Mouse (Mus musculus) spleen, postnatal 10 days (tissue): ENCODE data around the gene Serpina3m.
"Not testable (repeated sequence)": the region's sequence is repeated elsewhere in the genome, so short reads cannot be mapped to it uniquely, and the experiment has no call there.

Source experiments
- DNase-seq, 2 experiments: peaks; one replicate each; pipeline ENCODE4 v3.0.0; 2021 to 2022; ENCODE audit warnings: low spot score in 2 of 2

The Serpina3m gene

DNA sequence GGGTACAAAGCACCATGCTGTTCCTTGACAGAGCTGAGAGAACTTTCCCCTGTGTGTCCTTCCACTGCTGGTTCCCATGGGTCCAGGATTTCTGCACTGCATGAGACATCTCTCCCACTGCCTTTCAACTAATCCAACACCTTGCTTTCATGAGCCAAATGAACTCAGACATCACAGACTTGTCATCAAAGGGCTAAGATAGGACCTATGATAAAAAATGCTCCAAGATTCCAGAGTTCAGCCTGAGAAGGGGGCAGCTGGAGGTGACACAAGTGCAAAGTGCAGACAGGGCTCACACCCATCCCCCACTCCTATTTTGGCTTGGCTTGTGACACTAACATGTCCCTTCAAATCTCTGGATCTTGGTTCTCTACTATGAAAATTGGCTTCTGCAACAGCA is 50.2 kb downstream of the Serpina3m start:
- DNase-seq, result no peak

GRCm38 (mm10) chr12:104391057-104391456 is 52.8 kb downstream of the Serpina3m start:
- DNase-seq, result not testable (repeated sequence)

GRCm38 (mm10) chr12:104403968-104404367 is 65.7 kb downstream of the Serpina3m start:
- DNase-seq, result no peak

DNA sequence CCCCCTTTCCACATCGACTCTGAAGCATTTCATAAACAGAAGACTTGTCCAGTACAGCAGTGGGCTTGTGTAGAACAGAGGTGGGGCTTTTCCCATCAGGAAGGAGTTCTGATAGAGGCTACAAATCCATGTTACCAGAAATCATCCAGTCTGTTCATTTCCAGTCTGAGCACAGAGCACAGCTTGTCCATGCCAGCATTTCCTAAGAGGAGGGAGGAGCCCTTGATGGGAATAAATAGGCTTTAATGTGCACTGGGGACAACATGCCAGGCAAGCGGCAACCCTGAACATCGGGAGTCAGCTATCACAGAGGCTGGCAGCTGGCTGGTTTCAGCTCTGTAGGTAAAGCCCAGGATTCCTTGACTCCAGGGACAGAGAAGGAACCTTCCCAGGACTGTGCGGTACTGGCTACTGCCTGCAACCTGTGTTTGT is 68.2 kb downstream of the Serpina3m start, which contains the start of gene Serpina3n:
Gene Serpina3n, plus strand, starts transcription at position 276 of the 432 bp plus-strand sequence.
- no peak for DNase-seq

DNA sequence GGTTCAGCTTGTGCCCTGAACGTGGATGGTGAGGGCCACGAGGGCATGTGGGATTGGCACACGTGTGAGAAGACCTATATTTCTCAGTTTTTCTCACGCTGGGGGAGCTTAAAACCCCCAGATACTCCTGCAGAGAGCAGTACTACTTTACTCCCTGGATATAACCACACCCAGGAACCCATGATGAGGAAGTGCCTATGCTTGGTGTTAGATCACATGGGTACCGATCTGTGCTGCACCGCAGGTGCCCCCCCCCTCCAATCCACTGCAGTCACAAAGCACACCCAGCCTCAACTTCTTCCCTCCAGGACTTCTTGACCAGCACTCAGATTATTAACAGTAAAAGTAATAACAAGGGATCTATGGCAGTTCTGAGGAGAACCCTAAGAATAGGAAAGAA is 74.2 kb downstream of the Serpina3m start:
- DNase-seq, result no peak

DNA sequence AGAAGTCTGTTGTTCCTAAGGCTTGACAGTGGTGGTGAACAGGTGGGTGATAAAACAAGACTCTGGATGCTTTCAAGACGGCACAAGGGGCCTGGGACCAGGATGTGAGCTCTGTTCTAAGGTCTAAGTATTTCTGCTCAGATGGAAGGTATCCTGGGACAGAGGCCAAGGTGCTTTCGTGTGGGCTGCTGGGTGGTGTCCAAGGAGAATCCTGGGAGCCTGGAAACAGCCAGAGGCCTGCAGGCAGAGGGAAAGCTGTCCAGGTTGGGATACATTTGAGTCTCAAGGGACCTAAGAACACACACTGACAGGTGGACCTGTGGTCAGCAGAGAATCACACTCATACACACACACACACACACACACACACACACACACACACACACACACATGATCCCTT is 76.3 kb downstream of the Serpina3m start:
- DNase-seq, result no peak

DNA sequence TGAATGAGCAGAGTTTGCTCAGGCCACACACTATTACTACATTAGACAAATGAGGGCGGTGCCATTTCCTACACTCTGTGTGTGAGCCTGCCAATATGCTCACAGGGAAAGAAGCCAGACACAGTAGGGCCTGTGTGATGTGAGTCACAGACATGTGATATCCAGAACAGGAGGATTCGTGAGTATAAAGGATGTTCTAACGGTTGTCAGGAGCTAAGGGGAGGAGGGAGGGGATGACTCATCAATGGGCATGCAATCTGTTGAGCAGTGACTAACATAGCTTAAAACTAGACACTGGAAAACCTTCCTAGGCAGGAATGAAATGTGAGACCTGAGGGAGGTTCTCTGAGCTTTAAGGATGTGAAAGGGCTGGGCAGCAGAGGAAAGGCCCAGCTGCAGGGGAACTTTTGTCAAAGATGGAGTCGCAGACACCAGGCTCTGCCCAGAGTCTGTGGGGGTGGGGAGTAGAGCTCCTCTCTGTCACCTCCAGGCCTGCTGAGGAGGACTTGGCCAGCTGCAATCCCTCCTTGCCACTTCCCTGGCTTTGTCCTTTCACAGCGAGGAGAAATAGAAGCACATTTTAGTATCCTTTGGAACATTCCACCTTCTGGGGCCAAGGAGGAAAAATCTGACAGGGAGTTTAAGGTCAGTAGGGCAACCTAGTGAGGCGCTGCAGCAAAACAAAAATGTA is 77.5 kb downstream of the Serpina3m start:
- no peak for DNase-seq

GRCm38 (mm10) chr12:104418340-104419135 is 80.3 kb downstream of the Serpina3m start:
- DNase-seq, result peak; percentile 38 to 77

GRCm38 (mm10) chr12:104419136-104419462 is 80.8 kb downstream of the Serpina3m start:
- no peak for DNase-seq

- no peak for DNase-seq
Measured at GRCm38 (mm10) chr12:104422615-104423392, 84.5 kb downstream of the Serpina3m start.

DNA sequence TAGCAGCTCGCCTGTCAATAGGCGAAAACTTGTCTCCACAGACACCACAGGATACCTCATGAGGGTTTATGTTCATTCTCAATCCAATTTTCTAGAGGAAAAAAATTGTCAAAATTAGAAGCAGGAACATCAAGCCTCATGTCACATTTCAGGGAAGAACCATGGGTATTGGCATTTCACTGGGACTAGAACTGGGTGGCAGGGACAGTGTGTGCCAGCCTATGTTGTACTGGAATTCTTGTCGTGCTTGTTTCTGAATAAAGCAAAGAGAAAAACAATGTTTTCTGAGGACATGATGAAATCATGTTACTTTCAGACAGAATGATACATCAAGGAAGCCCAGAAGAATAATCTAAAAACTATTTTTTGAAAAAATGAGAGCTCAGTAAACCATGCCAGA is 87.3 kb downstream of the Serpina3m start:
- DNase-seq, result no peak

DNA sequence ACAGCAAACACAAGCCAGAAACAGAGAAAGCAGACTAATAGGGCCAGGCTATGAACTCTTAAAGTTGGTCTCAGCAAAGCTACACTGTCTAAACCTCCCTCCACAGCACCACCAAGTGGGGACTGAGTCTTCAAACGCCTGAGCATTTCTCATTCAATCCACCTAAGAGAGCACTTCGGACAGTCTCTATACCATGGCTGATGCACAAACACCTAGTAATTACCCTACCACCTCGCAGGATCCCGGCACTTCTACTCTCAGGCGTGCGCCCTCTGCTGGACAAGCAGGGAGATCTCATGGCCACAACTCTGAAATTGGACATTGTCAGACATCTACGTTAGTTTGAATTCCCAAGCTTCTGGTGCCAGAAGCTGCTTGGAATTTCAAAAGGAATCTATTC is 88.6 kb downstream of the Serpina3m start:
- peak in 1 of 2 experiments; percentile 43 for DNase-seq

GRCm38 (mm10) chr12:104431359-104431758 is 93.1 kb downstream of the Serpina3m start:
- DNase-seq, result no peak

- DNase-seq, result no peak
Measured at GRCm38 (mm10) chr12:104433214-104433613, 94.9 kb downstream of the Serpina3m start.

DNA sequence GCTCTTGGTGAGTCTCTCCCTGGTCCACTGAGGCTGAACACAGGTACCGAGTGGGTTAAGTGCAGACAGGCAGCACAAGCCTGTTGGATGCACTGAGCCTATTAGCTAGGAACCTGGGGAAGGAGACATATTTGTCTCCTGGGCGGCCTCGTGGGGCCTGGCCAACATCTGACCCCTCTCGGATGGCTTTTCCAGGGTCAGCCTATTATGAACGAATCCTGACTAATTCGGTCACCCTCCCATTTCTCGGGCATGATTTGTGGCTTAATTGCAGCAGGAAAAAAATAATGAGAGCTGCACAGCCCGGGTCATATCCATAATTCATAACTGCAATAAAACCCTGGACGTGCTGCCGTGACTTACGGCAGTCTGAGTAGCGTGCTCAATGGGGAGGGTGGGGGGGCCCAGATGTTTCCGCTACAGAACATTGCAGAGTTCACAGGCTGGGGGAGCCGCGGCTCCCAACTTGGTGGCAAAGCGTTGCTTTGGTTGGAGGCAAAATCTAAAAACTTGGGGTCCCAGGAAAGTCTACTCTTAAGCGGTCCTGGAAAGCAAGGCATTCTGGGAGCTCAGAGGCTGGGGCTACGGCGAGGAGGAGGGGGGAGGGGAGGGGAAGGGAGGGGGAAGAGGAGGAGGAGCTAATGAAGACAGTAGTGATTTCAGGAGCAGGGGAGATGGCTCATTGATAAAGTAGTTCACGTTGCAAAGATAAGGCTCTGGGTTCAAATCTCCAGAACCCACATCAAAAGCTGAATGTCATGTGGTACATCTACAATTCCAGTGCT is 95.9 kb downstream of the Serpina3m start:
- no peak for DNase-seq

- DNase-seq, result peak; percentile 45 to 72
Measured at GRCm38 (mm10) chr12:104440087-104440760, 101.9 kb downstream of the Serpina3m start.

DNA sequence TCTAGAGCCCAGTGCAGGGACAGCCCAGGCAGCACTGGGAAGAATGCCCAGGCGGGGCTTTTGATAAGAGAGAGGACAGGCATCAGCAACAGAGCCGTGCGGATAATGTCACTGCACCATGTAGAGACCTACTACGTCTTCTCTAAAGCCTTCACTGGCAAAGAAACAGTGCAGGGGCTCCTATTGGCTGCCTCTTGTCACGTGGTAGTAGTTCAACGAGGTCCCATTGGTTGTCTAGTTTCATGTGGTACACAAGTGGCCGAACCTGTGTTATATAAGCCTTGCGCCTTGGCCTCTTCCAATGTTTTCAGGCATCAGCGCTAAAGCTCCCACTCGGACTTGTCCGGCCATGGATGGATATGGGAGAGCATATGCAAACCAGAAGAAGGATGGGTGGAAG is 105.4 kb downstream of the Serpina3m start:
- no peak for DNase-seq
